Mouse (Mus musculus): ENCODE data around the gene Gm20388. TPM values are rescaled to one million over a fixed set of nuclear protein-coding genes. Genes with fewer than 3 reads are reported as not detected.
"Not testable (repeated sequence)": the region's sequence is repeated elsewhere in the genome, so short reads cannot be mapped to it uniquely, and the experiment has no call there.

Gene Gm20388
- total RNA-seq, 2 experiments from 2014 or later, result 11.4 to 18.1 TPM

- ATAC-seq (replicated peaks; ENCODE audit: low FRiP score, low TSS enrichment, poor library complexity, severe bottlenecking), result no peak
These were observed 423.0 kb downstream of the Gm20388 start for GRCm38 (mm10) chr8:120333681-120334080.

DNA sequence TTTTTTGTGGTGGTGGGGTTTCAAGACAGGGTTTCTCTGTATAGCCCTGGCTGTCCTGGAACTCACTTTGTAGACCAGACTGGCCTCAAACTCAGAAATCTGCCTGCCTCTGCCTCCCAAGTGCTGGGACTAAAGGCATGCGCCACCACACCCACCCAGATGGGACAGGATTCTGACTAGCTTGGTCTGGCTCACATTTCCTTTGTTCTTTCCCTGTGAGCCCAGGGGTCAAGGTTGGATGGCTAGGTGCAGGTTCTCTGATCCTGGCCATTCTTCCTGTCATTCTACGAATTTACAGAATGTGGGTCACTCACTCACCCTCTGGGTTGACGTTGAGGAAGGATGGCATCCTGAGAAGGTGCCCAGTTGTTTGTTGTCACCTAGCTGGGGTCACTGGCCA, 423.6 kb downstream of the Gm20388 start:
- not testable (repeated sequence) for ATAC-seq (replicated peaks; ENCODE audit: low FRiP score, low TSS enrichment, poor library complexity, severe bottlenecking)

GRCm38 (mm10) chr8:120334878-120335261, 424.2 kb downstream of the Gm20388 start:
- ATAC-seq (replicated peaks; ENCODE audit: low FRiP score, low TSS enrichment, poor library complexity, severe bottlenecking), result no peak

DNA sequence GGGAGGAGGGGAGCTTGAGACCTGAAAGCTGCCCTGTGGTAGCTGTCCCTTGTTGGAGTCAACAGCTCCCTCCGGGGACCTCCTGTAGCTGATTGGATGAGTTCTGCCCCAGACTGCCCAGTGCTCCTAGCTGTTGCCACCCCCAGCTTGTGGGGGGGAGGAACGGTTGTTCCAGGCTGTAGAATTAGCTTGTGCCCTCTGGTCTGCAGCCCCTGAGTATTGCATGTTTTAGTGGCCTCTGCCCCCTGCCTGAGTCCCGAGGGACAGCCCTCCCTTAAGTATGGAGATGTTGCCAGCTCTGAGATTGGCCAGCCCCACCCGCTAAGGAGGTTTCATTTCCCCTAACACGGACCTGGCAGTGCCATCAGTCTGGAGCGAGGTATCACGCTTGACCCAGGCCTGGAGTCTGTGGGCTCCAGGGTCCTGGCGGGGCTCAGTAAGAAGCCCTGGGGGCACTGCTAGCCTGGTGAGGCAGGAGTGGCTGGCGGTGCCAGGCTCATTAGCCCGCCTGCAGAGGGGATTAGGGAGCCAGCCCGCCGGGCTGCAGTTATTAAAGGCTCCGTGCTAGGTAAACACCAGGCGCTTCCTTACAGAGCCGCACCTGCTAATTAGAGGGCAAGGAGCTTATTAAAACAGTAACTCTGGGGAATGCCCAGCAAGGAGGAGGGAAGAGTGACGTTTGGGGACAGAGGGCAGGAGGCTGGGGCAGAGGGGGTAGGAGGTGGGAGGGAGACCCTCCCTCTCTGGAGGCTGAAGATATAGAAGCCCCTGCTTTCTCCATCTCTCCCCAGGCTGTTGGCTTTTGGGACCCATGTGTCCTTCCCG, 424.8 kb downstream of the Gm20388 start:
- no peak for ATAC-seq (replicated peaks; ENCODE audit: low FRiP score, low TSS enrichment, poor library complexity, severe bottlenecking)

DNA sequence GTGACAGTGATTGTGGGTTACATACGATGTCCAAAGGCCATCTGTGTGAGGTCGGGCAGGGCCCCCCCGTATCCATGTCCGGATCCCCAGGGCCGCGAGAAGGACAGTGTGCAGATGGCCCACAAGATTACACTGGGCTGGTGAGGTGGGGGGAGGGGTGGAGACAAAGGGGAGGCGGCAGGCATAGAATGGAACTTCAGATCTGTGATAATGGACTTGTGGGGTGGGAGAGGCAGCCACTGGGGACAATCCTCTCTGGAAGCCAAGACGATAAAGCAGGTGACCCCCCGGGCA, 425.4 kb downstream of the Gm20388 start:
- peak; percentile 36 for ATAC-seq (replicated peaks; ENCODE audit: low FRiP score, low TSS enrichment, poor library complexity, severe bottlenecking)

GRCm38 (mm10) chr8:120336909-120337555, 426.4 kb downstream of the Gm20388 start:
- ATAC-seq (replicated peaks; ENCODE audit: low FRiP score, low TSS enrichment, poor library complexity, severe bottlenecking), result no peak

DNA sequence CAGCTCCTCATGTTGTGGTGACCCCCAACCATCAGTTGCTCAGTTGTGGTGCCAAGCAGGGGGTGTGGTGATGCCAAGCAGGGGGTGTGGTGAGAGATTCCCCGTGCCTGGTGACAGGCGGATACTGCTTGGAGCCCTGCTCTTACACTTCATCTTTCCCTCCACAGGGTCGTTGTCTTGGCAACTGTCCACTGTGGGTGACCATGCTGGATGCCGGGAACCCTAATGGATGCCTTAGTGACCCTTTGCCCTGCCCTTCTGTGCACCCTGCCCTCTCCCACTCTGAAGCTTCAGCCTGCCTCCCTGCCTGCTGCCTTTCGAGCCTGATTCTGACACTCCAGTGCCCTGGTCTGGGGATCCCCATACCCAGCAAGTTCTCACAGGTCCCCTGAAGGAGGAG, 427.0 kb downstream of the Gm20388 start:
- no peak for ATAC-seq (replicated peaks; ENCODE audit: low FRiP score, low TSS enrichment, poor library complexity, severe bottlenecking)

- no peak for ATAC-seq (replicated peaks; ENCODE audit: low FRiP score, low TSS enrichment, poor library complexity, severe bottlenecking)
These were observed 428.0 kb downstream of the Gm20388 start for GRCm38 (mm10) chr8:120338678-120339077.

- ATAC-seq (replicated peaks; ENCODE audit: low FRiP score, low TSS enrichment, poor library complexity, severe bottlenecking), result no peak
These were observed 429.1 kb downstream of the Gm20388 start for GRCm38 (mm10) chr8:120339743-120340142.

DNA sequence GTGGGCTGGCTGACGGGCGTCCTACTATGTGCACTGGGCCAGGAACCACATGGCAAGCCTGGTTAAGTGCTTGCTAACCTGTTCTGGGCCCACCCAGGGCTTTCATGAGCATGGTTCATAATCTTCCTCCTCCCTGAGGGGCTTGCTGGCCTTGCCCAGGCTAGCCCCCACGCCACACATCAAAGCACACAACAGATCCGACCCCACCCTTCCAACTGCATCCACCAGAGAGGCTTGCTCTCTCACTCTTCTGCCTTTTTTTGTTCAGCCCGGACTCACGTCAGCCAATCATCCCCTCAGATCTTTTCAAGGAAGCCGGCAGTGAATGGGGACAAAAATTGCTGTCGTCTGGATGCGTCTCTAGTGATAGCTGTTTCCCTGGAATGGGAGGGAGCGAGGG, 430.5 kb downstream of the Gm20388 start:
- ATAC-seq (replicated peaks; ENCODE audit: low FRiP score, low TSS enrichment, poor library complexity, severe bottlenecking), result no peak

DNA sequence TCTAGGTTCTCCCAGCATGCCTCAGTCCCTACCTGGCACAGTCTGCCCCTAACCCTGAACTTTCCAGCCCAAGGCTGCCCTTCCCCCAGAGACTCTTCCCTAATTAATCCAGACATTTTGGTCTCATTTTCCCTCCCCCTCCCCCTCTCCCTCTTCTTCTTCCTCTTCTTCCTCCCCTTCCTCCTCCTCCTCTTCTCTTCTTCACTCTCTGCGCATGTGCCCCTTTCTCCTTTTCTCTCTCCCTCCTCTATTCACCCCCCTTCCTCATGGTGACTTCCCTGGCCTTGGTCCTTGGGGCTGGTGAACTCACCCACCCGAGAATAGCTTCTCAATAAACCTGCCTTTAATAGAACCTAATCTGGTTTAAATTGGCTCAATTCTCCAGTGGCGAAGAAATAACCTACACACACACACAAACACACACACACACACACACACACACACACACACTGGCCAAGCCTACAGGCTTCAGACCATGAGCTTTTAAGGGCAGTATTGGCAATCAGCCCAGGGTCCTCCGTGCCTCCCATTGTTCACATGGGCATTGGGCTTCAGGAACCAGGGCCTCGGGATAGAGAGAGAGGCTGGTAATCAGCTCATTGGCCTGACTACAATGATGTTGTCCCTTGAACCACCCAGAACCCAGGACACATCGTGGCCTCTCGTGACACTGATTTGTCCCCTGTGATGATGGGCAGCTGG, 432.4 kb downstream of the Gm20388 start:
- ATAC-seq (replicated peaks; ENCODE audit: low FRiP score, low TSS enrichment, poor library complexity, severe bottlenecking), result no peak

GRCm38 (mm10) chr8:120343582-120343981, 432.9 kb downstream of the Gm20388 start:
- 0 out of 2 replicates have a peak, but pooled peaks have one; percentile 19 for ATAC-seq (replicated peaks; ENCODE audit: low FRiP score, low TSS enrichment, poor library complexity, severe bottlenecking)

DNA sequence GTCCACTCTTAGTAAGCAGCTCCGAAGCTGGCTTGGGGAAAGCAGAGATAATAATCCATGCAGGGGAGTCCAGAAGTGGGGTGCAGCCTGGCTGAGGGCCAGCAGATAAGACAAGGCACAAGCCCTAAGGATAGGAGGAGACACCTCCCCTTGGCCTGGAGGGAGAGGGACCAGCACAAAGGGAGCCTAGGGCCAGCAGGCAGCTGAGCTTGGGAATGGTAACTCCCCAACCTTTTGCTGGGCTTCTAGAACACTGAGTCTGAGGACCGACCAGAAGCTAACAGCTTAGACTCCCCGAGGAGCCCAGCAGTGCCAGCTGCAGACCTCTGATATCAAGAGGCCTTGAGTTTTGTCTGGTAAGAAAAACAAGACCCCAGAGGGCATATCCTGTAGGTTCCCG, 433.5 kb downstream of the Gm20388 start:
- ATAC-seq (replicated peaks; ENCODE audit: low FRiP score, low TSS enrichment, poor library complexity, severe bottlenecking), result peak; percentile 66

GRCm38 (mm10) chr8:120344583-120344982, 433.9 kb downstream of the Gm20388 start:
- peak; percentile 9 for ATAC-seq (replicated peaks; ENCODE audit: low FRiP score, low TSS enrichment, poor library complexity, severe bottlenecking)

DNA sequence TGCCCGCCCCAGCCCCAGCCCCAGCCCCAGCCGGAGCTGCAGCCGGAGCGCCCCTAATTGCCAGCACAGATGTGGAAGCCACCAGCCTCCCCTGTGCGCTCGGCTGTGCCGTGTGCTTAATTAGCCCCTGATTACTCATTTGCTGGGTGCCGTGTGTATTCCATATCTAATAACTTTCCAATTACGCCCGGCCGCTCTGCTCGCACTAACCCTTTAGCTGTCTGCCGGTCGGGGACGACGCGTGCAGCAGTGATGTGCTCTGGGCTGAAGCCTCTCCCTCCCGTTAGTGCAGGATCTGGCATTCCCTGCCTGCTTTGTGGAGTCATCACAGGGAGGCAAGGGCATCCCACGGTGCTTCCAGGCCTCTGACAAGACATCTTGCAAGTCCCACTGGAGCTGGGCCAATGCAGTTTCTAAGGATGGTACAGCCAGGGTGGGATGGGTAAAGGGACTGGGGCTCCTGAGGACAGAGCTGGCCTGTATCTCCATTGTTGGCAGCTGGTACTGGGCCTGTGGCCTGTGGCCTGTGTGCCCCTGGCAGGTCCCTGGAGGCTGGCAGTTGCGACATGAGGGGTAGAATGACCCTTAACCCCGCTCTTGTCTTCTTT, 437.2 kb downstream of the Gm20388 start:
- ATAC-seq (replicated peaks; ENCODE audit: low FRiP score, low TSS enrichment, poor library complexity, severe bottlenecking), result no peak

DNA sequence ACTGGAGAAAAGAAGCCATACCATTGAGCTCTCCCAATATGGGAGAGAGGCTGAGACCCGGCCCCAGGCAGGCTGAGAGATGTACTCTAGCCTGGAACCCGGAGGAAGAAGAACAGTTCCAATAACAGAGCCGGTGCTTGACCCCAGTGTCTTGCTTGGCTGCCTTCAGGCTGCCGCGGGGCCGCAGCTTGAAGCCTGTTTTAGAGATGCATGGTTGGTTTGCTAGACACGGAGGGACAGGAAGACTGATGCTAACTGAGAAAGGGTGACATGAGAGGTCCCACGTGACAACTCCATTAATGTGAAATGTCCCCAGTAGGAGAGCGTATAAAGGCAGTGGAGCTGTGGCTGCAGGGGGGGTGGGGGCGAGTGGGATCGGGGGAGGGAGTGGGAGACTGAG, 438.3 kb downstream of the Gm20388 start:
- no peak for ATAC-seq (replicated peaks; ENCODE audit: low FRiP score, low TSS enrichment, poor library complexity, severe bottlenecking)

GRCm38 (mm10) chr8:120351332-120352071, 440.9 kb downstream of the Gm20388 start:
- no peak for ATAC-seq (replicated peaks; ENCODE audit: low FRiP score, low TSS enrichment, poor library complexity, severe bottlenecking)

GRCm38 (mm10) chr8:120352096-120352495, 441.5 kb downstream of the Gm20388 start:
- no peak for ATAC-seq (replicated peaks; ENCODE audit: low FRiP score, low TSS enrichment, poor library complexity, severe bottlenecking)

DNA sequence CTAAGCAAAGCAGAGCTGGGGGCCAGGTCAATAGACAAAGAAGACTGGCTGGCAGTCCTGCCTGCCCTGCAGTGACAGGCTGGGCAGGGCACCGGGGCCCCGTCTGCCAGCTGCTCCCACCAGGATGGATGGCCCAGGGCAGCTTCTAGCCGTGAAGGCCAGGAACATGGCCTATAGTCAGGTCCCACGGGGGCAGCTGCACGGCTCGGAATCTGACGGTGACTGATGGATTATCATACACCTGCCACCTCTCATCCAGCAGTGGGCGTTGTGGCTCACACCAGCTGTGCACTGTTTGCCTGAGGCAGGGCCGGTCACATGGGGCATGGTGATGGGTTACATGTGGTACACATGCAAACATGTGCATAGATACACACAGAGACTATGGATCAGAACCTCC, 445.4 kb downstream of the Gm20388 start:
- ATAC-seq (replicated peaks; ENCODE audit: low FRiP score, low TSS enrichment, poor library complexity, severe bottlenecking), result no peak

DNA sequence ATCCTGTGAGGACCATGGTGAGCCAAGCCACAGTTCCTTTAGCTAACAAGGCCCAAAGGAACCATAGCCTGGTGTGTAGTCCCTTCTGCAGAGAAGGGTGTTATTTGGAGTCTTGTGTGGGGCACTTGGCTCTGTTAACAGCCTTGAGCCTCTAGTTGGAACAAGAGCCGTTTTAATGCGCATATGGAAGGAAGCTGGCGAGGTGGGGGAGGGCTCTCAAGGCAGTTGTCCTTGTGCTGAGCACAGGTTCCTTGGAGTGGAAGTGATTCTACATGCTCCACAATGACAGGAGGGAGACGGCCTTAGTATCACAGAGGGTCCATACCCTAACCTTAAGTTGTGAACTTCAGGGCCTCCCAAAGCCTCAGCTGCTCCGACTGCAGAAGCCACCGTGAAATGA, 446.9 kb downstream of the Gm20388 start:
- ATAC-seq (replicated peaks; ENCODE audit: low FRiP score, low TSS enrichment, poor library complexity, severe bottlenecking), result no peak

Measured in megakaryocyte-erythroid progenitor cell, adult 5-6 weeks (primary cell).